8 mouse cellular contexts compared by ENCODE assay signal in the genomic region with DNA sequence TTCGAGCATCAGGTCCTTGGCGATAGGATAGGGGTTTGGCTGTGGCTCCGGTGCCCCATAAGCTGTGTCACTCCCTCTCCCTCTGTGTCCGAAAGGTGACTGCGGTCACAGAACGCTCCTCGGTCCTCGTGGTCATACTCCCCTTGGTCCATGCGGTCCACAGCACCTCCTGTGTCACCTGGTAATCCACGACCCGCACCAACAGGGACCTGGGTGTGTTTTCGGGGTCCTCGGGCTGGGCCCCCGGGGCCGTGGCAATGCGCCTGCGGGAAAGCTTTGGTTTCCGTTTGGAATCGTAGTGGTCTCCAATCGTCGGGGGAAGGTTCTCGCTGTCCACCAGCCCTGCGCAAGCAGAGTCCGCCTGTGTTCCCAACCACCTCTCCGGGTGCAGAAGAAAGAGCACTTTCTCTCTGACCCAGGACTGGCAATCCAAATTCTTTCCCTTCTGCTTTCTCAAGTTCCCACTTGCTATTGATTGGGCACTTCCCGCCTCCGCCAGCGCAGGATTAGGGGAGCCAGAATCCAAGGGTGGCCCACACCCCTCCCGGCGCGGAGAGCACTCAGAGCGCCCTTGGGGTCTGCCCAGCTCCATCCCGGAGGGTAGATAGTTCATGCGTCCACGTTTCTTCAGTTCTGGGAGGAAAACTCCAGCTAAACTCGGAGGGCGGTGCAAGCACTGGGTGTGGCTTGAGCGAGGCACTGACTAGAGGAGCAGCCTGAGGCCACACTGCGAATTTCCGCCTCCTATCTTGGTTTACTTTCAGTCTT. TPM values are rescaled to one million over a fixed set of nuclear protein-coding genes. Genes with fewer than 3 reads are reported as not detected.
DNase-seq lines count a peak whose midpoint lies in the region; ATAC-seq and TF ChIP-seq lines count a peak whose summit lies in the region.

Gene 9130008F23Rik (minus strand): TSS at position 636 of the 768 bp plus-strand sequence.

- peak within 1 kb of the TSS; percentile 77 for H3K4me2 ChIP-seq in heart, embryonic 14.5 days (ENCODE audit: low read length)
- peak within 1 kb of the TSS; percentile 82 for H3K4me2 ChIP-seq in kidney, embryonic 16.5 days (replicated peaks; ENCODE audit: low read depth, low read length)

- DNase-seq in adrenal gland, adult (ENCODE audit: inconsistent age in 2 of 2, low spot score in 1 of 2) = peak; percentile 49 to 83
- DNase-seq in lung, postnatal 36 days = peak; percentile 82
- peak; percentile 54 for DNase-seq in retina, postnatal 1 day

- peak; percentile 77 for ATAC-seq in heart, embryonic 14.5 days (ENCODE audit: insufficient number of reproducible peaks, insufficient read depth, low FRiP score, low read depth)
- peak; percentile 86 for ATAC-seq in kidney, embryonic 16.5 days (ENCODE audit: low FRiP score, low TSS enrichment)
- ATAC-seq in activated CD4-positive, CD25-positive, alpha-beta regulatory T cell, adult 4 months = no peak

- H3K36me3 ChIP-seq in E14TG2a.4 (ENCODE audit: insufficient read depth, low read length) = no peaks in the 10 kb centered on the region
- no peaks in the 10 kb centered on the region for H3K36me3 ChIP-seq in heart, embryonic 14.5 days (ENCODE audit: control insufficient read depth, insufficient read depth, low read length)
- H3K36me3 ChIP-seq in kidney, embryonic 16.5 days (ENCODE audit: insufficient read depth, low read length) = no peaks in the 10 kb centered on the region

- H3K27ac ChIP-seq in embryonic fibroblast, embryonic 13.5 days (ENCODE audit: insufficient read depth, low read length) = peak within 1 kb of the TSS; percentile 72
- peak within 1 kb of the TSS; percentile 81 to 84 for H3K27ac ChIP-seq in heart, embryonic 14.5 days (replicated peaks in 1 of 2; ENCODE audit: control insufficient read depth in 1 of 2, insufficient read depth in 1 of 2, low read depth in 2 of 2, low read length in 2 of 2)
- H3K27ac ChIP-seq in kidney, embryonic 16.5 days (ENCODE audit: low read length) = peak within 1 kb of the TSS; percentile 45; the same call in 1 of the 2 replicates

- TF ChIP-seq CTCF in E14TG2a.4 (conservative IDR thresholded peaks at IDR 0.05; ENCODE audit: low read length) = no peak
- no peak for TF ChIP-seq CTCF in embryonic fibroblast, embryonic 13.5 days (IDR thresholded peaks at IDR 0.05; ENCODE audit: borderline replicate concordance, insufficient read depth, low read length)

- H3K4me1 ChIP-seq in E14TG2a.4 (replicated peaks; ENCODE audit: low read depth, low read length) = peaks cover 10% of the 10 kb centered on the region; the same call in 1 of the 2 replicates
- no peaks in the 10 kb centered on the region; the same call in 1 of the 2 replicates for H3K4me1 ChIP-seq in embryonic fibroblast, embryonic 13.5 days (ENCODE audit: control insufficient read depth, insufficient read depth, low read length)
- peaks cover 0 to 14% of the 10 kb centered on the region in 2 experiments; a peak in 2 of 4 replicates for H3K4me1 ChIP-seq in heart, embryonic 14.5 days (ENCODE audit: control insufficient read depth in 2 of 2, insufficient read depth in 2 of 2, low read length in 2 of 2)
- no peaks in the 10 kb centered on the region; the same call in 1 of the 2 replicates for H3K4me1 ChIP-seq in kidney, embryonic 16.5 days (ENCODE audit: insufficient read depth, low read length)

- H3K9me3 ChIP-seq in E14TG2a.4 (ENCODE audit: low read length) = no peaks in the 10 kb centered on the region
- no peaks in the 10 kb centered on the region for H3K9me3 ChIP-seq in heart, embryonic 14.5 days (ENCODE audit: control insufficient read depth, low read length)
- H3K9me3 ChIP-seq in kidney, embryonic 16.5 days (ENCODE audit: low read length) = no peaks in the 10 kb centered on the region

- peak within 1 kb of the TSS; percentile 74 for H3K4me3 ChIP-seq in E14TG2a.4 (replicated peaks; ENCODE audit: low read length)
- peak within 1 kb of the TSS; percentile 79 for H3K4me3 ChIP-seq in embryonic fibroblast, embryonic 13.5 days (ENCODE audit: insufficient read depth, low read length)
- H3K4me3 ChIP-seq in heart, embryonic 14.5 days (ENCODE audit: control insufficient read depth in 1 of 2, insufficient read depth in 1 of 2, low read depth in 1 of 2, low read length in 2 of 2) = peak within 1 kb of the TSS; percentile 63 to 77
- H3K4me3 ChIP-seq in kidney, embryonic 16.5 days (ENCODE audit: low read length) = peak within 1 kb of the TSS; percentile 77

- peaks cover 18% of the 10 kb centered on the region for H3K27me3 ChIP-seq in E14TG2a.4 (ENCODE audit: insufficient read depth, low read length)
- no peaks in the 10 kb centered on the region for H3K27me3 ChIP-seq in heart, embryonic 14.5 days (ENCODE audit: control insufficient read depth, insufficient read depth, low read length)
- H3K27me3 ChIP-seq in kidney, embryonic 16.5 days (ENCODE audit: insufficient read depth, low read length) = no peaks in the 10 kb centered on the region

- peak; percentile 95 for TF ChIP-seq POLR2A in embryonic fibroblast, embryonic 13.5 days (IDR thresholded peaks at IDR 0.05; ENCODE audit: low read depth, low read length)

- under 1% methylated on average over 40 of the region's 40 CpGs for WGBS in heart, embryonic 14.5 days
- under 1% methylated on average over 40 of the region's 40 CpGs for WGBS in kidney, embryonic 16.5 days

- peak within 1 kb of the TSS; percentile 85 for H3K9ac ChIP-seq in heart, embryonic 14.5 days (ENCODE audit: low read length)
- H3K9ac ChIP-seq in kidney, embryonic 16.5 days (replicated peaks; ENCODE audit: low read length) = peak within 1 kb of the TSS; percentile 78

RNA-seq across cellular contexts. Expression of gene 9130008F23Rik, which starts in this region (rescaled TPM):
- 6.2 and 8.0 TPM in 2 replicates for polyA plus RNA-seq in embryonic fibroblast, embryonic 13.5 days (2011; ENCODE audit: insufficient read length, low read depth, missing spikeins)
- polyA plus RNA-seq in heart, embryonic 14.5 days (2014; fragmentation: Nextera tagmentation; extraction: Ambion mirVana) = 1.8 and 2.5 TPM in 2 replicates
- 2.3 and 2.4 TPM in 2 replicates for polyA plus RNA-seq in kidney, embryonic 16.5 days (2015; fragmentation: Nextera tagmentation; extraction: Ambion mirVana)
- polyA plus RNA-seq in activated CD4-positive, CD25-positive, alpha-beta regulatory T cell, adult 4 months (2017; shearing (Covaris generic)) = not detected
